Mouse (Mus musculus): ENCODE measurements around the gene Pitpnm2. TPM values are rescaled to one million over a fixed set of nuclear protein-coding genes. Genes with fewer than 3 reads are reported as not detected.
"Not testable (repeated sequence)": the region's sequence is repeated elsewhere in the genome, so short reads cannot be mapped to it uniquely, and the experiment has no call there.

Gene Pitpnm2
- polyA plus RNA-seq, 1 experiment from 2014 or later = 7.7 TPM

- H3K9ac ChIP-seq (replicated peaks) = no peak overlapping the region
- no peaks in the 10 kb centered on the region for H3K9me3 ChIP-seq
- H3K27me3 ChIP-seq = no peaks in the 10 kb centered on the region
- H3K36me3 ChIP-seq = no peaks in the 10 kb centered on the region
- WGBS = 90% methylated on average over 4 of the region's 4 CpGs
- H3K4me1 ChIP-seq (replicated peaks) = peaks cover 25% of the 10 kb centered on the region
- no peak overlapping the region for H3K4me2 ChIP-seq (replicated peaks)
- no peak for ATAC-seq
- H3K4me3 ChIP-seq (replicated peaks) = no peak overlapping the region
- no peak overlapping the region for H3K27ac ChIP-seq
Observed at GRCm38 (mm10) chr5:124226494-124226893, 23.1 kb downstream of the Pitpnm2 start.

- H3K9me3 ChIP-seq = no peaks in the 10 kb centered on the region
- H3K9ac ChIP-seq (replicated peaks) = no peak overlapping the region
- H3K4me2 ChIP-seq (replicated peaks) = no peak overlapping the region
- ATAC-seq = no peak
- peaks cover 27% of the 10 kb centered on the region for H3K4me1 ChIP-seq (replicated peaks)
- no peak overlapping the region for H3K27ac ChIP-seq
- no peaks in the 10 kb centered on the region for H3K27me3 ChIP-seq
- 89% methylated on average over 7 of the region's 7 CpGs for WGBS
- H3K36me3 ChIP-seq = no peaks in the 10 kb centered on the region
- H3K4me3 ChIP-seq (replicated peaks) = no peak overlapping the region
Observed at GRCm38 (mm10) chr5:124225891-124226290, 23.7 kb downstream of the Pitpnm2 start.

- no peak for ATAC-seq
- WGBS = 70% methylated on average over 16 of the region's 16 CpGs
- no peaks in the 10 kb centered on the region for H3K27me3 ChIP-seq
- no peaks in the 10 kb centered on the region for H3K36me3 ChIP-seq
- no peak overlapping the region for H3K9ac ChIP-seq (replicated peaks)
- no peak overlapping the region for H3K27ac ChIP-seq
- H3K4me1 ChIP-seq (replicated peaks) = peaks cover 30% of the 10 kb centered on the region
- no peak overlapping the region for H3K4me3 ChIP-seq (replicated peaks)
- no peak overlapping the region for H3K4me2 ChIP-seq (replicated peaks)
- H3K9me3 ChIP-seq = no peaks in the 10 kb centered on the region
Observed at GRCm38 (mm10) chr5:124224321-124225092, 25.1 kb downstream of the Pitpnm2 start.

GRCm38 (mm10) chr5:124223574-124223973, 26.0 kb downstream of the Pitpnm2 start:
- 91% methylated on average over 8 of the region's 8 CpGs for WGBS
- no peak for ATAC-seq
- H3K4me1 ChIP-seq (replicated peaks) = peaks cover 36% of the 10 kb centered on the region
- H3K27ac ChIP-seq = no peak overlapping the region
- no peak overlapping the region for H3K9ac ChIP-seq (replicated peaks)
- no peaks in the 10 kb centered on the region for H3K36me3 ChIP-seq
- H3K4me3 ChIP-seq (replicated peaks) = no peak overlapping the region
- no peaks in the 10 kb centered on the region for H3K27me3 ChIP-seq
- no peaks in the 10 kb centered on the region for H3K9me3 ChIP-seq
- no peak overlapping the region for H3K4me2 ChIP-seq (replicated peaks)

GRCm38 (mm10) chr5:124222696-124223095, 26.9 kb downstream of the Pitpnm2 start:
- 92% methylated on average over 11 of the region's 11 CpGs for WGBS
- no peak for ATAC-seq
- H3K4me2 ChIP-seq (replicated peaks) = no peak overlapping the region

GRCm38 (mm10) chr5:124221736-124222040, 27.9 kb downstream of the Pitpnm2 start:
- no peak for ATAC-seq
- Histone ChIP-seq H3K9ac (replicated peaks) (no peak overlapping the region), H3K27me3 (no peaks in the 10 kb centered on the region), H3K4me2 (replicated peaks) (no peak overlapping the region), H3K9me3 (no peaks in the 10 kb centered on the region), H3K4me3 (replicated peaks) (no peak overlapping the region), H3K27ac (no peak overlapping the region), H3K4me1 (replicated peaks) (peaks cover 28% of the 10 kb centered on the region), H3K36me3 (no peaks in the 10 kb centered on the region)
- 91% methylated on average over 7 of the region's 7 CpGs for WGBS

More at GRCm38 (mm10) chr5:124222696-124223095, 26.9 kb downstream of the Pitpnm2 start:
- Histone ChIP-seq H3K27me3 (no peaks in the 10 kb centered on the region), H3K27ac (no peak overlapping the region), H3K4me1 (replicated peaks) (peaks cover 36% of the 10 kb centered on the region), H3K4me3 (replicated peaks) (no peak overlapping the region), H3K9me3 (no peaks in the 10 kb centered on the region), H3K36me3 (no peaks in the 10 kb centered on the region), H3K9ac (replicated peaks) (no peak overlapping the region)

GRCm38 (mm10) chr5:124221037-124221735, 28.4 kb downstream of the Pitpnm2 start:
- no peaks in the 10 kb centered on the region for H3K36me3 ChIP-seq
- no peaks in the 10 kb centered on the region for H3K9me3 ChIP-seq
- H3K27ac ChIP-seq = no peak overlapping the region
- no peak overlapping the region for H3K4me3 ChIP-seq (replicated peaks)
- WGBS = 60% methylated on average over 7 of the region's 7 CpGs
- ATAC-seq = no peak
- no peak overlapping the region for H3K4me2 ChIP-seq (replicated peaks)
- peaks cover 25% of the 10 kb centered on the region for H3K4me1 ChIP-seq (replicated peaks)
- no peak overlapping the region for H3K9ac ChIP-seq (replicated peaks)
- no peaks in the 10 kb centered on the region for H3K27me3 ChIP-seq

GRCm38 (mm10) chr5:124220551-124220950, 29.0 kb downstream of the Pitpnm2 start:
- Histone ChIP-seq H3K9me3 (no peaks in the 10 kb centered on the region), H3K4me1 (replicated peaks) (peaks cover 24% of the 10 kb centered on the region), H3K4me3 (replicated peaks) (no peak overlapping the region), H3K9ac (replicated peaks) (no peak overlapping the region), H3K4me2 (replicated peaks) (no peak overlapping the region), H3K36me3 (no peaks in the 10 kb centered on the region), H3K27ac (no peak overlapping the region), H3K27me3 (no peaks in the 10 kb centered on the region)
- 91% methylated on average over 5 of the region's 5 CpGs for WGBS
- ATAC-seq = no peak

GRCm38 (mm10) chr5:124219431-124219830, 30.1 kb downstream of the Pitpnm2 start:
- Histone ChIP-seq H3K4me2 (replicated peaks) (no peak overlapping the region), H3K36me3 (no peaks in the 10 kb centered on the region), H3K27ac (no peak overlapping the region), H3K9ac (replicated peaks) (no peak overlapping the region), H3K4me3 (replicated peaks) (no peak overlapping the region), H3K9me3 (no peaks in the 10 kb centered on the region), H3K4me1 (replicated peaks) (peaks cover 24% of the 10 kb centered on the region), H3K27me3 (no peaks in the 10 kb centered on the region)
- 67% methylated on average over 10 of the region's 10 CpGs for WGBS
- no peak for ATAC-seq

GRCm38 (mm10) chr5:124218986-124219385, 30.6 kb downstream of the Pitpnm2 start:
- no peaks in the 10 kb centered on the region for H3K9me3 ChIP-seq
- no peak overlapping the region for H3K4me3 ChIP-seq (replicated peaks)
- no peak overlapping the region for H3K4me2 ChIP-seq (replicated peaks)
- H3K9ac ChIP-seq (replicated peaks) = no peak overlapping the region
- H3K36me3 ChIP-seq = no peaks in the 10 kb centered on the region
- ATAC-seq = no peak
- WGBS = 75% methylated on average over 7 of the region's 7 CpGs
- H3K4me1 ChIP-seq (replicated peaks) = peaks cover 20% of the 10 kb centered on the region
- H3K27me3 ChIP-seq = no peaks in the 10 kb centered on the region
- H3K27ac ChIP-seq = no peak overlapping the region

GRCm38 (mm10) chr5:124217566-124218249, 31.9 kb downstream of the Pitpnm2 start:
- Histone ChIP-seq H3K27ac (no peak overlapping the region), H3K4me2 (replicated peaks) (no peak overlapping the region), H3K9me3 (no peaks in the 10 kb centered on the region), H3K27me3 (no peaks in the 10 kb centered on the region), H3K36me3 (no peaks in the 10 kb centered on the region), H3K4me1 (replicated peaks) (peaks cover 20% of the 10 kb centered on the region), H3K4me3 (replicated peaks) (no peak overlapping the region), H3K9ac (replicated peaks) (no peak overlapping the region)
- WGBS = 55% methylated on average over 8 of the region's 8 CpGs
- ATAC-seq = no peak

GRCm38 (mm10) chr5:124217092-124217491, 32.5 kb downstream of the Pitpnm2 start:
- not testable (repeated sequence) for ATAC-seq; H3K36me3 ChIP-seq; H3K9me3 ChIP-seq; H3K4me2 ChIP-seq (replicated peaks); H3K9ac ChIP-seq (replicated peaks); H3K27ac ChIP-seq; H3K27me3 ChIP-seq; H3K4me3 ChIP-seq (replicated peaks)
- H3K4me1 ChIP-seq (replicated peaks) = peaks cover 16% of the 10 kb centered on the region
- 90% methylated on average over 5 of the region's 5 CpGs for WGBS
